Mouse (Mus musculus) left cerebral cortex, postnatal 14 days (tissue): Measurements from ENCODE around the gene Scn1b. TPM values are rescaled to one million over a fixed set of nuclear protein-coding genes. Genes with fewer than 3 reads are reported as not detected.

Experiments
- DNase-seq, 2 experiments: peaks; one replicate each; pipeline ENCODE4 v3.0.0; 2021 to 2022; ENCODE audit warnings: low spot score in 2 of 2, mixed read lengths in 1 of 2
- intact Hi-C: fragments of 180-260 bp; cut with DNase I; formaldehyde crosslinking; loops from one replicate; pipeline ENCODE4 v1.15.1; 2025
- total RNA-seq, 2 experiments: library from RNA; stranded (reverse); gene quantifications; 2 replicates each; pipeline ENCODE4 v1.2.3; 2021

Scn1b gene
- total RNA-seq, 2 experiments from 2014 or later = 359 to 374 TPM

GRCm38 (mm10) chr7:31074061-31074712 lies 52.6 kb downstream of the Scn1b start:
- intact Hi-C loops = loop anchor here (5.0 kb wide), 1 partner anchor 117 kb away; the partner anchor contains the start of gene Usf2
- DNase-seq = no peak

- intact Hi-C loops = loop anchor here (5.0 kb wide), 1 partner anchor 116 kb away; the partner anchor contains the start of gene Usf2
- no peak for DNase-seq
Observed at GRCm38 (mm10) chr7:31073546-31073945, 53.3 kb downstream of the Scn1b start.

DNA sequence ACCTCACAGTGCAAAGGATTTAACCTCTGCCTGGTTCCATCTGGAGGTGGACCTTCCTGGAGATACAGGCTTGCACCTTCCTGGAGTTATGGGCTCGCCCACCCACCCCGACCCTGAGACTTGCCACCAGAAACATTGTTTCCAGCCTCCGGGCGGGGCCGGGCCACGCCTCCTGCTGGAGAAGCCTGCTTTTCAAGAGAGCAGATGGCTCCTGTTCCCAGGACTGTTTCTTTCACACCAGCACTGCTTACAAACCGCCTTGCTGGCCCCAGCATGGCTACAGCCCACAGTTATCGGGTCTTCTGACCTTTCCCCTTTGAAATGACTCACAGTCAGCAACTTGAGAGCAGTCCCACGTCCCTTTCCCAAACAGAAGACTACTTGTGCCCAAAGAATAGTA lies 54.5 kb downstream of the Scn1b start:
- no peak for DNase-seq
- intact Hi-C loops = loop anchor here (5.0 kb wide), 1 partner anchor 115 kb away; the partner anchor contains the start of gene Usf2

GRCm38 (mm10) chr7:31070324-31070723 lies 56.5 kb downstream of the Scn1b start:
- intact Hi-C loops = loop anchor here (5.0 kb wide), 1 partner anchor 113 kb away; the partner anchor contains the start of gene Usf2

DNA sequence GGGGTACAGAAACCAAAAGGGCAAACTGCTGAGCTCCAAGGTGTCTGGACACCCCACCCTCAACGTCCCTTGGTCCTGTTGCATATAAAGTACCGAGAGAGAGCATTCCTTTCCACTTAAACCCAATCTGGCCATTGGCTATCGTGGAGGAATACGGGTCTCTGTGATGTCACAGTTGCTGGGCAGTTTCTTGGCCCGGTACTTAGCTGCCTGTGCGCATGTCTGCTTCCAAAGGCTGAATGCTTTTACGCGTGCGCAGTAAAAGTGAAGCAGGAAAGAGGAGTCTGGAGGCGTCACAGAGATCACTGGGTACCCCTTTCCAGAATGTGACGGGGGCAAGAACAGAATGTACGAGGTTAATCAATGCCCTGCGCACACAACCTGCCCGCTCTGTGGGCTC lies 57.3 kb downstream of the Scn1b start:
- intact Hi-C loops = no loop called here
- no peak for DNase-seq

More at GRCm38 (mm10) chr7:31070324-31070723, 56.5 kb downstream of the Scn1b start:
- no peak for DNase-seq

DNA sequence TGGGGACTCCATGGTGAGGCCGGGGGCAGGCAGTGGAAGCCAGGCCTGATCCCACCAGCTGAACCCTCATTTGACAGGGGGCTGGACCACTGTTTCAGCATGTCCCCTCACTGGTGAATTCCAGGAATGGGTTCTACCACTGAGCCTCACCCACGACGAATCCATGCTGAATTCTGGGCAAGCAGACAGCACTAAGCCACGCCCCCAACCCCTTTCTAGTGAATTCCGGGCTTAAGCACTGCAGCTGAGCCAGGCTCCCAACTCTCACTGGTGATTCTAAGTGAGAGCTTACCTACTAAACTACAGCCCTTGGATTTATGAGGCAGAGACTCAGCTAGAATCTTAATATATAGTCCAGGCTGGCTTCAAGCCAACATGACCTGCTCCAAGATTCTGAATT lies 59.0 kb downstream of the Scn1b start:
- DNase-seq = peak; percentile 48 to 59
- intact Hi-C loops = no loop called here

Other genes starting within 250 kb of the Scn1b start
- not detected for gene Cd22, start 246.7 kb downstream of the Scn1b start, total RNA-seq
- gene Mag, start 212.1 kb downstream of the Scn1b start, total RNA-seq = 100 to 1,000 TPM; 112 to 195 TPM
- gene Hamp2, start 202.3 kb downstream of the Scn1b start, total RNA-seq = not detected
- not detected for gene Hamp, start 183.0 kb downstream of the Scn1b start, total RNA-seq
- gene Usf2, start 170.2 kb downstream of the Scn1b start, total RNA-seq = 100 to 1,000 TPM; 113 to 115 TPM
- 10 to 100 TPM; 11.9 to 13.0 TPM for gene Lsr, start 153.5 kb downstream of the Scn1b start, total RNA-seq
- under 1 TPM; 0.18 to 0.27 TPM for gene Fam187b, start 153.2 kb downstream of the Scn1b start, total RNA-seq
- gene Fxyd5, start 84.5 kb downstream of the Scn1b start, total RNA-seq = 10 to 100 TPM; 36.3 to 37.2 TPM
- gene Fxyd7, start 75.5 kb downstream of the Scn1b start, total RNA-seq = 100 to 1,000 TPM; 326 to 365 TPM
- gene Fxyd1, start 69.8 kb downstream of the Scn1b start, total RNA-seq = 10 to 100 TPM; 46.1 to 47.7 TPM
- 10 to 100 TPM; 16.2 to 17.5 TPM for gene Lgi4, start 67.7 kb downstream of the Scn1b start, total RNA-seq
- not detected for gene Fxyd3, start 50.3 kb downstream of the Scn1b start, total RNA-seq
- gene Hpn, start 11.7 kb downstream of the Scn1b start, total RNA-seq = 1 to 10 TPM; 2.0 to 3.3 TPM
- gene Gramd1a, start 28.9 kb upstream of the Scn1b start, total RNA-seq = 100 to 1,000 TPM; 111 to 121 TPM
- not detected for gene Scgb2b2, start 163.5 kb upstream of the Scn1b start, total RNA-seq
- not detected for gene Scgb1b2, start 164.8 kb upstream of the Scn1b start, total RNA-seq
- gene Scgb2b3, start 235.1 kb upstream of the Scn1b start, total RNA-seq = not detected
- gene Scgb1b3, start 248.6 kb upstream of the Scn1b start, total RNA-seq = not detected